Mouse (Mus musculus) intestine, embryonic 14.5 days (tissue): ENCODE results near the gene Prpf39. TPM values are rescaled to one million over a fixed set of nuclear protein-coding genes. Genes with fewer than 3 reads are reported as not detected.
A peak's percentile ranks its signal among the peaks of the same experiment; 100 is the strongest.

Source experiments
- ATAC-seq: fragments of 200-750 bp; cut with Nextera tagmentation; replicated peaks from 2 replicates; pipeline ENCODE4 v1.8.0; 2017; ENCODE audit warnings: low read depth, moderate number of reproducible peaks, moderate TSS enrichment, moderate library complexity; ENCODE audit not compliant: low FRiP score, low TSS enrichment
- DNase-seq: peaks from one replicate; pipeline ENCODE4 v3.0.0-alpha.2; 2018; ENCODE audit warnings: low spot score
- H3K27ac ChIP-seq: fragments of 300-500 bp; sonication (generic); 2 replicates; pipeline ENCODE4 v1.5.1; 2014; ENCODE audit warnings: low read depth, mild to moderate bottlenecking, control low read depth
- H3K27me3 ChIP-seq: fragments of 300-500 bp; sonication (generic); replicated peaks from 2 replicates; pipeline ENCODE4 v1.6.1; 2014; ENCODE audit warnings: low read length, control low read depth; ENCODE audit not compliant: control insufficient read depth, insufficient read depth
- H3K36me3 ChIP-seq: fragments of 300-500 bp; sonication (generic); 2 replicates; pipeline ENCODE4 v1.6.1; 2014; ENCODE audit warnings: low read length, control low read depth; ENCODE audit not compliant: control insufficient read depth, insufficient read depth
- H3K4me1 ChIP-seq: fragments of 300-500 bp; sonication (generic); replicated peaks from 2 replicates; pipeline ENCODE4 v1.6.1; 2014; ENCODE audit warnings: low read length, control low read depth, mixed read lengths; ENCODE audit not compliant: control insufficient read depth, insufficient read depth
- H3K4me2 ChIP-seq: fragments of 300-500 bp; sonication (generic); 2 replicates; pipeline ENCODE4 v1.6.1; 2014; ENCODE audit warnings: low read length
- H3K4me3 ChIP-seq: fragments of 300-500 bp; sonication (generic); 2 replicates; pipeline ENCODE4 v1.5.1; 2014; ENCODE audit warnings: low read depth, low read length, control low read depth, mixed read lengths
- H3K9ac ChIP-seq: fragments of 300-500 bp; sonication (generic); 2 replicates; pipeline ENCODE4 v1.6.1; 2014; ENCODE audit warnings: mild to moderate bottlenecking, low read length
- H3K9me3 ChIP-seq: fragments of 300-500 bp; sonication (generic); 2 replicates; pipeline ENCODE4 v1.6.1; 2016; ENCODE audit warnings: low read length, control low read depth; ENCODE audit not compliant: control insufficient read depth
- WGBS: fragments of 180-500 bp; shearing (Covaris S2); extraction: QIAGEN DNeasy Blood & Tissue Kit; methylation state at CpG from one replicate; pipeline ENCODE4 v1.1.7; 2014; 5-methylcytosine and 5-hydroxymethylcytosine counted together
- polyA plus RNA-seq: library from polyadenylated mRNA; unstranded; fragments of >200 nt; fragmentation: Nextera tagmentation; extraction: Ambion mirVana; gene quantifications from 2 replicates; pipeline ENCODE4 v1.2.1, GENCODE M21; 2014

The Prpf39 gene
- polyA plus RNA-seq, 1 experiment from 2014 or later: 56.4 TPM

- Histone ChIP-seq H3K27me3 (no peaks in the 10 kb centered on the region), H3K36me3 (0 out of 2 replicates have a peak, but pooled peaks cover 4% of the 10 kb centered on the region), H3K9me3 (no peaks in the 10 kb centered on the region), H3K4me1 (peaks cover 13% of the 10 kb centered on the region; the same call in 1 of the 2 replicates), H3K4me3 (peak overlapping the region; percentile 87), H3K27ac (peak overlapping the region; percentile 65; the same call in 1 of the 2 replicates), H3K9ac (peak overlapping the region; percentile 71), H3K4me2 (peak overlapping the region; percentile 64)
- WGBS: under 1% methylated on average over 41 of the region's 41 CpGs
- no peak for ATAC-seq
- no peak for DNase-seq
These were observed 39.7 kb downstream of the Prpf39 start for GRCm38 (mm10) chr12:65075733-65076310.

GRCm38 (mm10) chr12:65076906-65077305 is 40.8 kb downstream of the Prpf39 start:
- H3K36me3 ChIP-seq: peaks cover 9% of the 10 kb centered on the region
- H3K4me1 ChIP-seq: peaks cover 13% of the 10 kb centered on the region; the same call in 1 of the 2 replicates
- no peaks in the 10 kb centered on the region for H3K27me3 ChIP-seq
- no peak overlapping the region for H3K27ac ChIP-seq
- ATAC-seq (no peak), DNase-seq (no peak)
- peak overlapping the region; percentile 64 for H3K4me2 ChIP-seq
- no peak overlapping the region for H3K4me3 ChIP-seq
- WGBS: 68% methylated on average over 9 of the region's 9 CpGs
- H3K9me3 ChIP-seq: no peaks in the 10 kb centered on the region
- H3K9ac ChIP-seq: no peak overlapping the region

- Histone ChIP-seq H3K4me3 (no peak overlapping the region), H3K27me3 (no peaks in the 10 kb centered on the region), H3K27ac (no peak overlapping the region), H3K36me3 (peaks cover 34% of the 10 kb centered on the region), H3K9ac (no peak overlapping the region), H3K4me1 (no peaks in the 10 kb centered on the region), H3K9me3 (no peaks in the 10 kb centered on the region), H3K4me2 (no peak overlapping the region)
- 96% methylated on average over 1 of the region's 1 CpGs for WGBS
- no peak for ATAC-seq
- DNase-seq: no peak
These were observed 72.6 kb downstream of the Prpf39 start for GRCm38 (mm10) chr12:65108746-65109145.

- DNase-seq: no peak
- ATAC-seq: no peak
- 94% methylated on average over 3 of the region's 3 CpGs for WGBS
These were observed 75.4 kb downstream of the Prpf39 start for GRCm38 (mm10) chr12:65111503-65111902.

GRCm38 (mm10) chr12:65112811-65113210 is 76.7 kb downstream of the Prpf39 start:
- Histone ChIP-seq H3K4me3 (no peak overlapping the region), H3K27ac (no peak overlapping the region), H3K9me3 (no peaks in the 10 kb centered on the region), H3K4me2 (no peak overlapping the region), H3K4me1 (no peaks in the 10 kb centered on the region), H3K36me3 (peaks cover 16% of the 10 kb centered on the region), H3K27me3 (no peaks in the 10 kb centered on the region), H3K9ac (no peak overlapping the region)
- WGBS: 87% methylated on average over 1 of the region's 1 CpGs
- ATAC-seq: no peak
- no peak for DNase-seq

More at GRCm38 (mm10) chr12:65111503-65111902, 75.4 kb downstream of the Prpf39 start:
- H3K27me3 ChIP-seq: no peaks in the 10 kb centered on the region
- H3K4me1 ChIP-seq: no peaks in the 10 kb centered on the region
- no peak overlapping the region for H3K9ac ChIP-seq
- H3K27ac ChIP-seq: no peak overlapping the region
- H3K4me2 ChIP-seq: no peak overlapping the region
- H3K9me3 ChIP-seq: no peaks in the 10 kb centered on the region
- H3K4me3 ChIP-seq: no peak overlapping the region
- peaks cover 21% of the 10 kb centered on the region for H3K36me3 ChIP-seq

Other genes with a start within 250 kb of the Prpf39 start
- gene Gm527, start 118.4 kb upstream of the Prpf39 start, polyA plus RNA-seq: 5.4 and 6.1 TPM in 2 replicates
- gene Klhl28, start 70.8 kb upstream of the Prpf39 start, polyA plus RNA-seq: 12.3 and 15.0 TPM in 2 replicates
- 30.2 and 34.2 TPM in 2 replicates for gene Togaram1, start 70.5 kb upstream of the Prpf39 start, polyA plus RNA-seq
- gene Fkbp3, start 37.7 kb downstream of the Prpf39 start, polyA plus RNA-seq: 390 and 402 TPM in 2 replicates
- 7.5 and 10.2 TPM in 2 replicates for gene Fancm, start 39.3 kb downstream of the Prpf39 start, polyA plus RNA-seq
- 55.6 and 58.7 TPM in 2 replicates for gene Mis18bp1, start 136.3 kb downstream of the Prpf39 start, polyA plus RNA-seq
- not detected in 2 replicates for gene Wdr20rt, start 189.2 kb downstream of the Prpf39 start, polyA plus RNA-seq